Mouse (Mus musculus) mature B cell (primary cell): ENCODE measurements around the gene C130032M10Rik.

Experiments used
- in situ Hi-C: fragments of 300-500 bp; cut with MboI; formaldehyde crosslinking; loops from 2 replicates; pipeline ENCODE4 v1.14.3; 2019

C130032M10Rik gene

GRCm38 (mm10) chr9:114548496-114548895 is 33.0 kb downstream of the C130032M10Rik start:
- in situ Hi-C loops: no loop called here

- in situ Hi-C loops: no loop called here
Observed at GRCm38 (mm10) chr9:114549117-114549516, 33.6 kb downstream of the C130032M10Rik start.

DNA sequence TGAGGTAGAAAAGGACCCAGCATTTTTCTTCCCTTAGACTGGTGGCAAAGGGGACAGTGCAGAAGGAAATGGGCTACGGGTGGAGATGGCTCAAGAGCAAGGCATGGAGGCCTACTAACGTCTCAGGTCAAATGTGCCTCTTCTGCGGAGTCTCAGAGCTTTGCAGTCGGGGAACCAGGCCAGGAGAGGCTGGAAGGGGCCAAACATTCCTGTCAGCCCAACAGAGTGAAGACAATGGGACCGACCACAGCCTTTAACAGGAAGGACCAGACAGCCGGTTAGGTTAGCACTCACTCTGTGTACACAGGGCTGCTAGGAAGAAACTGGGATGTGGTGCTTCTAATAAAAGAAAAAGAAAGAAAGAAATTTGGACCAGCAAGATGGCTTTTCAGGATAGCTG is 34.5 kb downstream of the C130032M10Rik start:
- in situ Hi-C loops: no loop called here

GRCm38 (mm10) chr9:114553828-114554227 is 38.3 kb downstream of the C130032M10Rik start:
- in situ Hi-C loops: no loop called here

DNA sequence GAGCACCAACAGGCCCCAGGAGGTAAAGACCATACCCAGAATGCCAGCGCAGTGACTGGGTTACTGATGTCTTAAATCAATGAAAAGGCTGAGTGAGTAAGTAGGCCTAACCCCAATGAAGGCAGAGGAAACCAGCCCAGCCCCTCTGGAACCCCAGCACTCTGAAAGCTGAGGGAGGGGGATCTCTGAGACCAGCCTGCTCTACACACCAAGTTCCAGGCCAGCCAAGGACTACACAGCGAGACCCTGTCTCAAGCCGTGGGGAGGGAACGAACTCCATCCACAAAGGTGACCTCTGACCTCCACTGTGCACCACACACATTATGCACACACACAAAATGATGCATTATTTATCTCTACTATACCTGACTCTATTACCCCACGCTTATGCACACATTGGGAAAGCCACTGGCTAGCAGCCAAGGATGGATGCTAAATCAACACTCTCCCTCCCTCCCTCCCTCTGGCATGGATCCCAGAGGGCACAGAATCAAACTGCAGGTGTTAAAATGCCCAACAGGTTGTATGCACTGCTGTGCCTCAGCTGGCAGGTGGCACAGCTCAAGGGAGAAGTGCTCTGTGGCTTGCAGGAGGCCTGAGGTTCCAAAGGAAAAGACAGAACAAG is 39.0 kb downstream of the C130032M10Rik start:
- in situ Hi-C loops: no loop called here

DNA sequence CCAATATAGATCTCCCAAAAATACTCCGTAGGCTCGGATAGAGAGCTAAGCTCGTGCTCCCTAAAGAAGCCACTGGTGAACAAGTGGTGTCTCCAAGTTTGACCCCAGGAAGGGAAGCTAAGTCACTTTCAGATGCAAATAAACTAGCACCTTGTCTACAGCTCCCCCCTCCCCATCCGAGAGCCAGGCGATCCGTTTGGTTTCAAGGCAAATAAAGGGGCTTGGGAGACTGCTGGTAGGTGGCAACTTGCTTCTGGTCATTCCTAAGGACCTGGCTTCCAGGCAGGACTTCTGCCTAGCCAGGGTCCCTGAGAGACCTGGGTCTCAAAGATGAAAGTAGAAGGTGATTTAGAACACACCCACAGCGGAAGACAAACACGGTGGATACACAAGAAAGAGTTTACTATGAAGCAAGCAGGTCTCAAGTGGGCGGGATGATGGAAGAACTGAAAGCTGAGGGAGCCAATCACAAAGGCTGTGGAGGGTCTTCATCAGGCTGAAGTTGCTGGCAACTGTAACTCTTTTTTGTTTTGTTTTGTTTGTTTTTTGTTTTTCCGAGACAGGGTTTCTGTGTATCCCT is 40.9 kb downstream of the C130032M10Rik start:
- in situ Hi-C loops: no loop called here

DNA sequence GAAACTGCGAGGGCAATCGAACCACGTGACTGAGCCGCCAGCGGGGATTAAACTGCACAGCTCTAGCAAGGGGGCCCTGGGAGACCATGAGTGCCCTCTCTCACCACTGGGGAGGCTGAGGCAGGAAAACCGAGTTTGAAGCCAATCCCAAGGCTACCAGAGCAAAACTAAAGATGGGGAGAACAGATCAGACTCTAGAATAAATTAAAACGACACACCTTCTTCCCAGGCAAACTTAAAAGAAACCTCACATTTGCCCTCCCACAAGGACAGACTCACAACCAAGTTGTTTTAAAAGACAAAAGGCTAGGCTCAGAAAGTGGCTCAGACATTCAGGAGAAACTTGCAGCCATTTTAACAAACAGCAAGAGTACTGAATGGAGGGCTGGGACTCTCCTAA is 41.6 kb downstream of the C130032M10Rik start:
- in situ Hi-C loops: no loop called here

DNA sequence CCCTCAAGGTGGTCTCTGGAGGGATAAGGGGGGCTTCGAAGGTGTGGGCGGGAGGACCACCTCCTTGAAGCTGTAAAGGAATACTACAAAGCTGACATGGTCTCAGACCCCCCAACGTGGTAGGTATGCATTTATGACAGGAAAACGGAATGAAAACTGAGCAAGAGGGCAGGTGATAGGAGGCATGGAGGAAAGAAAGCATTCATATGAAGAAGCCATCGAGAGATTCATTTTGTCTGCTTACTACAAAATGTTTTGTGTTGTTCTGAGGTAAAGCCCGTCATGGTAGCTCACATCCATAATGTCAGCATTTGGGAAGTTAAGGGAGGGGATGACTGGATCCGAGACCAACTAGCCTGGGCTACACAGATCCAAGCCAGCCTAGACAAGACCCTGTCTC is 44.6 kb downstream of the C130032M10Rik start:
- in situ Hi-C loops: no loop called here

- in situ Hi-C loops: no loop called here
Observed at GRCm38 (mm10) chr9:114560771-114561670, 45.5 kb downstream of the C130032M10Rik start.

DNA sequence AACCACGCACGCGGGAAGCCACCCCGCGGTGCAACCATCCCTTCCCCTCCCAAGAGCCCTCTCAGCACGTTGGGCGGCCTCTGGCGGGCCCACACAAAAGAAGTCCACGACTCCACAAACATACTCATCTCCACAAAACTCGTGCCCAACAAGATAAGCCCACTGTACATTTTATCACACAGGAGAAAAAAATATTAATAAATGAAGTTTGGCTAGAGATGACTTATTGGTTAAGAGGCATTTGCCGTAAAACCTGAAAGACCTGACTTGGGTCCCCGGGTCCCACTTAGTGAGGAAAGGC is 46.1 kb downstream of the C130032M10Rik start:
- in situ Hi-C loops: no loop called here

- in situ Hi-C loops: no loop called here
Observed at GRCm38 (mm10) chr9:114562031-114562918, 46.8 kb downstream of the C130032M10Rik start.

GRCm38 (mm10) chr9:114562919-114563751 is 47.6 kb downstream of the C130032M10Rik start:
- in situ Hi-C loops: no loop called here

GRCm38 (mm10) chr9:114563761-114564606 is 48.5 kb downstream of the C130032M10Rik start, which contains the start of gene Trim71:
TSS of gene Trim71 (minus strand) at chr9:114564369.
- in situ Hi-C loops: no loop called here

DNA sequence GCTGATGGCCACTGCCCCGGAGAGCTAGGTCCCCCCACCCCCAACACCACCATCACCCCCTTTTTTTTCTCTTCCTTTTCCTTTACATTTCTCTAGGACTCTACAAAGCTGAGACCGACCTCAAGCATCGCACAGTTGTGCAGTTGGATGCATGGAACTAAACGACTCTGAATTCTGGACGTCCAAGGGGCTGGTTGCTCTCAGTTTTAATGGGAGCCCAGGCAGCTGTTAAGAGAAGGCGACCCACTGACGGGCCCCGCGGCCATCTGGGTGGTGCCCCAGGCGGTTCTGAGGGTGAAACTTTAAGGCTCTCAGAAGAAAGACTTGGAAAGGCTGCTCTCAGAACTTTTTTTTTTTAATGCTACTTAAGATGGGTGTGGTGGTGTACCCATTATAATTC is 49.2 kb downstream of the C130032M10Rik start:
- in situ Hi-C loops: no loop called here
